Mouse (Mus musculus) C2C12 (cell line): ENCODE data around the gene Cdh10.

ENCODE experiments used
- CTCF ChIP-seq: IDR thresholded peaks from one replicate; pipeline ENCODE4 v1.5.1; 2011; ENCODE audit not compliant: control insufficient read depth, insufficient read depth, insufficient read length
- MAX ChIP-seq: IDR thresholded peaks from one replicate; pipeline ENCODE4 v1.6.1; 2011; ENCODE audit warnings: mild to moderate bottlenecking, control low read depth
- MYOD1 ChIP-seq: IDR thresholded peaks from one replicate; pipeline ENCODE4 v1.6.1; 2011; ENCODE audit warnings: low read depth; ENCODE audit not compliant: control insufficient read depth, insufficient read length
- USF1 ChIP-seq: IDR thresholded peaks from one replicate; pipeline ENCODE4 v1.6.1; 2011; ENCODE audit warnings: low read depth, mild to moderate bottlenecking, control low read depth, moderate library complexity

- TF ChIP-seq MAX (no peak), CTCF (no peak), MYOD1 (no peak), USF1 (no peak)
Observed at GRCm38 (mm10) chr15:18818185-18818973, at the start of gene Cdh10.
